Mouse (Mus musculus) forebrain, embryonic 10.5 days (tissue): Measurements from ENCODE around the gene Krt33a. TPM values are rescaled to one million over a fixed set of nuclear protein-coding genes. Genes with fewer than 3 reads are reported as not detected.

Source experiments
- DNase-seq: peaks from one replicate; pipeline ENCODE4 v3.0.0-alpha.2; 2017; ENCODE audit warnings: low spot score; ENCODE audit errors: extremely low spot score
- H3K27ac ChIP-seq: fragments of 300-500 bp; sonication (generic); 2 replicates; pipeline ENCODE4 v1.5.1; 2016; ENCODE audit warnings: mild to moderate bottlenecking
- H3K27me3 ChIP-seq: fragments of 300-500 bp; sonication (generic); 2 replicates; pipeline ENCODE4 v1.6.1; 2016; ENCODE audit warnings: mild to moderate bottlenecking; ENCODE audit not compliant: poor library complexity, severe bottlenecking
- H3K36me3 ChIP-seq: fragments of 300-500 bp; sonication (generic); replicated peaks from 2 replicates; pipeline ENCODE4 v1.6.1; 2016; ENCODE audit warnings: mild to moderate bottlenecking, moderate library complexity
- H3K4me1 ChIP-seq: fragments of 300-500 bp; sonication (generic); 2 replicates; pipeline ENCODE4 v1.6.1; 2016
- H3K4me3 ChIP-seq: fragments of 300-500 bp; sonication (generic); 2 replicates; pipeline ENCODE4 v1.5.1; 2016; ENCODE audit warnings: mild to moderate bottlenecking, moderate library complexity
- H3K9me3 ChIP-seq: fragments of 300-500 bp; sonication (generic); 2 replicates; pipeline ENCODE4 v1.6.1; 2016; ENCODE audit warnings: mild to moderate bottlenecking, moderate library complexity
- WGBS: fragments of 180-500 bp; shearing (Covaris S2); methylation state at CpG from one replicate; pipeline ENCODE4 v1.1.7; 2016; 5-methylcytosine and 5-hydroxymethylcytosine counted together
- polyA plus RNA-seq: library from polyadenylated mRNA; unstranded; fragments of >200 nt; fragmentation: Nextera tagmentation; extraction: Ambion mirVana; gene quantifications from 2 replicates; pipeline ENCODE4 v1.2.1, GENCODE M21; 2016

The Krt33a gene
- polyA plus RNA-seq, 1 experiment from 2014 or later = not detected

DNA sequence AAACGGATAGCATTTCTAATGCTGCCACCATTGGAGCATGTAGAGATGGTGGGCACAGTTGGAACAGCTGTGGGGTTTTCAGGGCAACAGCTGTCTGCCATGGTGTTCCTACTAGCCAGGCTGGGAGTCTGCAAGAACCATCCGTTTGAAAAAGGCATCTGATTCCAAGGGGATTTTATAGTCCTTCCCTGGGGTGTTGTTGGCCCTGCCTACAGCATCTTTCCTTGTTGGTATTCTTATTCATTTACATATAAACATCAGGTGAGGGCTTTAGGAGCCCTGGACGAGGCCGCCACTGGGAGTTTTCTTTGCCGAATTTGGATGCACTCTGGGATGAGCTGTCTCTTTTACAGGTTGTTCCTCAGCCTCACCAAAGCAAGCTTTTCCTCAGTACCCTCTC lies 37.1 kb downstream of the Krt33a start, which contains the start of gene Krtap29-1:
TSS of gene Krtap29-1 (minus strand) at position 101 of the 400 bp plus-strand sequence.
- Histone ChIP-seq H3K36me3 (no peaks in the 10 kb centered on the region), H3K4me3 (no peak within 1 kb of the TSS), H3K27ac (no peak within 1 kb of the TSS), H3K9me3 (peaks cover 2% of the 10 kb centered on the region; the same call in 1 of the 2 replicates), H3K4me1 (no peaks in the 10 kb centered on the region), H3K27me3 (no peaks in the 10 kb centered on the region)
- WGBS = 83% methylated on average over 5 of the region's 5 CpGs
- no peak for DNase-seq

DNA sequence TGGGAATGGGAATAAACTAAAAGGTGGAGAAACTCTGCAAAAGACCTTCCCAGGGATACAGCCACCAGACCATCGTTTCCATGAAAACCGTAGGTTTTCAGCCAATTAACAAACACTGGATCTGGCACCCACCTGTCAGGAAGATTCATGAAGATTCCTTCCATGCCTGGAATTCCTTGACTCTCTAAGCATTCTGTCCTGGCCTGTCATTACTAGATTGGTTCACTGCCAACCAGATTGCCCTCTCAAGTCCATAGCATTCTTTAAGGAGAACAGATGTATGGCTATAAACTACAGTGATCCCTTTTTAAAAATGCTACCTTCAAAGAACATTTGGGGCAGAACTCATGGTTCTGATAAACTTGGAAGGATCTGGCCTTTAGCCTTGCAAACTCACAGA lies 50.1 kb downstream of the Krt33a start:
- Histone ChIP-seq H3K27ac (no peak overlapping the region), H3K4me1 (peaks cover 5% of the 10 kb centered on the region; the same call in 1 of the 2 replicates), H3K9me3 (no peaks in the 10 kb centered on the region), H3K4me3 (no peak overlapping the region), H3K36me3 (no peaks in the 10 kb centered on the region), H3K27me3 (no peaks in the 10 kb centered on the region)
- WGBS = 77% methylated on average over 2 of the region's 2 CpGs
- no peak for DNase-seq

DNA sequence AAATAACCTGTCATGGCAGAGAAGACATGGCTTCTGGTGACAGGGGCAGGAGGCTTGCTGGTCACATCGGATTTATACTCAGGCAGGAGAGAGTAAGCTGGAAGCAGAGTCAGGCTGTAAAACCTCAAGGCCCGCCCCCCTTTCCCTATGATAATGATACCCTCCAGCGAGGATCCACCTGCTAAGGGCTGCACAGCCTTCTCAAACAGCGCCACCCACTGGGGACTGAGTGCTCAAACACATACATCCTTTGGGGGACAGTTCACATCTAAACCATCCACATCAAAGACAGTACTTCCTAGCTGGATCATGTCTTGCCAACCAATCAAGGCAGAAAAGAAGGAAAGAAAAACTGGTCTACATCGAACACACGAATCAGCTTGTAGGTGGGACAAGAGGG lies 51.8 kb downstream of the Krt33a start:
- H3K9me3 ChIP-seq = no peaks in the 10 kb centered on the region
- WGBS = 55% methylated on average over 6 of the region's 6 CpGs
- no peaks in the 10 kb centered on the region for H3K36me3 ChIP-seq
- no peak overlapping the region for H3K4me3 ChIP-seq
- no peak for DNase-seq
- H3K27ac ChIP-seq = no peak overlapping the region
- no peaks in the 10 kb centered on the region for H3K27me3 ChIP-seq
- peaks cover 5% of the 10 kb centered on the region; the same call in 1 of the 2 replicates for H3K4me1 ChIP-seq

Other genes with a start within 250 kb of the Krt33a start
- not detected in 2 replicates for gene Gm11595, start 243.3 kb downstream of the Krt33a start, polyA plus RNA-seq
- not detected in 2 replicates for gene Krtap4-8, start 235.5 kb downstream of the Krt33a start, polyA plus RNA-seq
- not detected in 2 replicates for gene Krtap4-9, start 231.0 kb downstream of the Krt33a start, polyA plus RNA-seq
- not detected in 2 replicates for gene Gm11596, start 222.7 kb downstream of the Krt33a start, polyA plus RNA-seq
- not detected in 2 replicates for gene Gm11569, start 217.3 kb downstream of the Krt33a start, polyA plus RNA-seq
- not detected in 2 replicates for gene Gm11554, start 211.8 kb downstream of the Krt33a start, polyA plus RNA-seq
- gene Krtap4-13, start 206.3 kb downstream of the Krt33a start, polyA plus RNA-seq = not detected in 2 replicates
- gene Gm11564, start 200.5 kb downstream of the Krt33a start, polyA plus RNA-seq = not detected in 2 replicates
- gene 2300003K06Rik, start 178.1 kb downstream of the Krt33a start, polyA plus RNA-seq = not detected in 2 replicates
- gene Krtap4-16, start 164.6 kb downstream of the Krt33a start, polyA plus RNA-seq = not detected in 2 replicates
- gene Gm11568, start 158.3 kb downstream of the Krt33a start, polyA plus RNA-seq = not detected in 2 replicates
- gene Gm11559, start 151.7 kb downstream of the Krt33a start, polyA plus RNA-seq = not detected in 2 replicates
- gene Krtap9-1, start 142.8 kb downstream of the Krt33a start, polyA plus RNA-seq = not detected in 2 replicates
- not detected in 2 replicates for gene Gm11567, start 137.0 kb downstream of the Krt33a start, polyA plus RNA-seq
- gene Krtap31-1, start 108.3 kb downstream of the Krt33a start, polyA plus RNA-seq = not detected in 2 replicates
- gene Gm11565, start 101.5 kb downstream of the Krt33a start, polyA plus RNA-seq = not detected in 2 replicates
- not detected in 2 replicates for gene Krtap31-2, start 79.9 kb downstream of the Krt33a start, polyA plus RNA-seq
- not detected in 2 replicates for gene Krtap9-5, start 67.7 kb downstream of the Krt33a start, polyA plus RNA-seq
- gene Krtap29-1, start 37.2 kb downstream of the Krt33a start, polyA plus RNA-seq = not detected in 2 replicates
- gene Krtap16-1, start 29.6 kb downstream of the Krt33a start, polyA plus RNA-seq = not detected in 2 replicates
- not detected in 2 replicates for gene Krtap17-1, start 22.2 kb downstream of the Krt33a start, polyA plus RNA-seq
- not detected in 2 replicates for gene Krt33b, start 13.7 kb upstream of the Krt33a start, polyA plus RNA-seq
- not detected in 2 replicates for gene Krt34, start 25.3 kb upstream of the Krt33a start, polyA plus RNA-seq
- gene Krt31, start 34.3 kb upstream of the Krt33a start, polyA plus RNA-seq = not detected in 2 replicates
- gene Krt32, start 72.0 kb upstream of the Krt33a start, polyA plus RNA-seq = not detected in 2 replicates
- not detected in 2 replicates for gene Krt35, start 80.0 kb upstream of the Krt33a start, polyA plus RNA-seq
- not detected in 2 replicates for gene Krt36, start 89.4 kb upstream of the Krt33a start, polyA plus RNA-seq
- not detected in 2 replicates for gene Krt13, start 105.4 kb upstream of the Krt33a start, polyA plus RNA-seq
- gene Krt15, start 119.7 kb upstream of the Krt33a start, polyA plus RNA-seq = 0.55 and 0.77 TPM in 2 replicates
- 5.3 and 5.4 TPM in 2 replicates for gene Krt19, start 132.5 kb upstream of the Krt33a start, polyA plus RNA-seq
- not detected in 2 replicates for gene Krt9, start 177.0 kb upstream of the Krt33a start, polyA plus RNA-seq
- gene Krt14, start 191.3 kb upstream of the Krt33a start, polyA plus RNA-seq = 1.9 and 2.0 TPM in 2 replicates
- gene Krt16, start 232.7 kb upstream of the Krt33a start, polyA plus RNA-seq = not detected in 2 replicates
- not detected in 2 replicates for gene Krt17, start 244.8 kb upstream of the Krt33a start, polyA plus RNA-seq